Mouse (Mus musculus) olfactory bulb, adult 2 months (tissue): ENCODE data around the gene Sec24d. TPM values are rescaled to one million over a fixed set of nuclear protein-coding genes. Genes with fewer than 3 reads are reported as not detected.

Source experiments
- H3K27ac ChIP-seq: fragments of 200-500 bp; 2 replicates; pipeline ENCODE4 v1.5.1; 2012; ENCODE audit warnings: low read depth, low read length; ENCODE audit not compliant: insufficient read depth
- H3K4me1 ChIP-seq: fragments of 200-500 bp; 2 replicates; pipeline ENCODE4 v1.6.1; 2012; ENCODE audit warnings: low read length; ENCODE audit not compliant: control insufficient read depth, insufficient read depth
- H3K4me3 ChIP-seq: fragments of 200-500 bp; 2 replicates; pipeline ENCODE4 v1.5.1; 2012; ENCODE audit warnings: mild to moderate bottlenecking, low read depth, low read length, moderate library complexity; ENCODE audit not compliant: insufficient read depth
- CTCF ChIP-seq: fragments of 200-500 bp; IDR thresholded peaks from 2 replicates; pipeline ENCODE4 v1.5.1; 2012; ENCODE audit warnings: low read depth, mild to moderate bottlenecking, low read length, moderate library complexity; ENCODE audit not compliant: insufficient read depth
- POLR2A ChIP-seq: fragments of 200-500 bp; IDR thresholded peaks from 2 replicates; pipeline ENCODE4 v1.6.1; 2012; ENCODE audit warnings: mild to moderate bottlenecking, low read depth, low read length, moderate library complexity; ENCODE audit not compliant: insufficient read depth
- WGBS: fragments of 180-500 bp; shearing (Covaris S2); methylation state at CpG from one replicate; pipeline ENCODE4 v1.1.7; 2018; 5-methylcytosine and 5-hydroxymethylcytosine counted together
- polyA plus RNA-seq: library from polyadenylated mRNA; stranded (reverse); fragments of >200 nt; gene quantifications from 2 replicates; pipeline ENCODE4 v1.2.4, GENCODE M21; 2012; ENCODE audit warnings: low replicate concordance; ENCODE audit not compliant: missing spikeins, insufficient read depth, insufficient read length

The Sec24d gene
- polyA plus RNA-seq, 1 experiment, result not detected

DNA sequence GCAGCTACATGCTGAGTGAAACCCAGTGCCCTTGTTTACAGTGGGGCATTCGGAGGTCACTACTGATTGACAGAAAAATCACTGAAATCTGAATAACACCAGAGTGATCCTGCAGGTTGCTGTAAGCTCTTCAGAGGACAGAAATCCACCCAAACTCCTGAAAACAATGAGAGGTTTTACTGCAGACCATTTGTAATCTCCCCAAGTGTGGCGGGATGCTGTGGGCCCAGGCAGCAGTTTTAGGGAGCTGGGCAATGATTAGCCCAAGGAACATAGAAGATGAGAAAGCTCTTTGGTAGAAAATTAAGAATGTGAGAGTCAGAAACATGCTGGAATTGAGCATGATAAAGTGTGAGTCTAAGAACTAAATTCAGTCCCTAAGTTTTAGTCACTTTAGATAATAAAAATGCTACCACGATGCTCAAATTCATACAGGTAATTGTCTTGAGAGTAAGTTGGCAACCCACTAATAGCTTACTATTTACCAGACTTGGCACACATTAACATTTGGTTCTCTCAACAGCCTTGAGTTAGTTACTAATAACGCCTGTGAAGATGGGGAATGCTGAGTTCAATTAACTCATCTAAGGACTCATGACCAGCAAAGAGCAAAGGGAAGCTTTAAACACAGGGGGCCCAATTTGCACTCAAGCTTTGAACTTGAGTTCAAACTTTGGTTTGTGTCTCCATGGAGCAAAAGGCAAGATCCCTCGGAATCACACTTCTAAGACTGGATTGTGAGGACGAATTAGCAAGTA is 144.7 kb downstream of the Sec24d start:
- WGBS, result 52% methylated on average over 6 of the region's 6 CpGs

DNA sequence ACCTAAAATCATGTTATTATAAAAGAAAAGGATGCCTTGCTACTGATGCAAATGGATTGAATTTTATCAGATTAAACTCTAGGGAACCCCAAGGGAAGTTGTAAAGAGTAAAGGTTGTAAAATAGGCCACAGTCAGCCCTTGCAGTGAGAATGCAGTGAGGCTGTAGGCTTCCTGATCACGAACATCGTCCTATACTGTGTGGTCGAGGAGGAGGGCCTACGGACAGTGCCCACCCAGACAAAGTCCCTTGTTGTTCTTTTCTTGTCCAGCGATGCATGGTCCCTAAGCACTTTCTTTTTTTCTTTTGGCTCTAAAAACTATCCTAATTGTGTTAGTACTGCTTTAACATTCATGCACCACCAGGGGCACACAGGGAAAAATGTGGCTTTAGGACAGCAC is 145.9 kb downstream of the Sec24d start:
- Histone ChIP-seq H3K4me1 (no peaks in the 10 kb centered on the region), H3K4me3 (no peak overlapping the region), H3K27ac (no peak overlapping the region)
- TF ChIP-seq CTCF (no peak), POLR2A (no peak)
- WGBS, result 38% methylated on average over 5 of the region's 5 CpGs

More for the DNA sequence above, 144.7 kb downstream of the Sec24d start:
- Histone ChIP-seq H3K27ac (no peak overlapping the region), H3K4me1 (no peaks in the 10 kb centered on the region), H3K4me3 (no peak overlapping the region)
- no peak for TF ChIP-seq POLR2A
- TF ChIP-seq CTCF, result no peak

Other genes with a start within 250 kb of the Sec24d start
- gene Myoz2, start 232.4 kb upstream of the Sec24d start, polyA plus RNA-seq, result not detected in 2 replicates
- gene Synpo2, start 31.3 kb upstream of the Sec24d start, polyA plus RNA-seq, result not detected in 2 replicates
- gene Mettl14, start 118.7 kb downstream of the Sec24d start, polyA plus RNA-seq, result not detected in 2 replicates
- not detected in 2 replicates for gene Prss12, start 179.5 kb downstream of the Sec24d start, polyA plus RNA-seq